Mouse (Mus musculus) 3134 (cell line): Measurements from ENCODE around the gene Crebzf.

Experiments used
- DNase-seq: peaks from one replicate; pipeline ENCODE4 v3.0.0-alpha.2; 2011; ENCODE audit warnings: low spot score; ENCODE audit not compliant: insufficient read length; ENCODE audit errors: extremely low read depth

Crebzf gene

GRCm38 (mm10) chr7:90442518-90443080 lies at the start of gene Crebzf:
Crebzf (plus strand) TSS chr7:90442729.
- peak; percentile 91 for DNase-seq

GRCm38 (mm10) chr7:90395073-90395472 lies 47.5 kb upstream of the Crebzf start:
- DNase-seq, result no peak

- no peak for DNase-seq
These were observed 46.6 kb upstream of the Crebzf start for GRCm38 (mm10) chr7:90395928-90396327.

DNA sequence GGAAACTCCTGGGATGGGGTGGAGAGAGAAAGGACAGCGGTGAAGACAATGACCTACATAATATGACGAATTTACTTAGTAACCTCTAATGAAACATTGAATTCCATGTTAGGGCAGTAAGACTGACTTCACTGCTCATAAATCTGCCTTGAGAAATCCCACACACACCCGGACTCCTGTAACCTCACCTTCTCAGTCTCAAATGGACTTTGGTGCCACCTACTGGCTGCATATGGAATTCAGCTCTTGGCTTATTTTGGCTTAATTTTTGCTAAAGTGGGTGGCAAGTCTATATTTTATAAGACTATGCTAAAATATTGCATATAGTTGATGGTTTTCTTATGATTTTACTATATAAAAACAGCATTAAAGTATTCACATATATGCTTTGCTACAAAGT lies 32.6 kb upstream of the Crebzf start:
- DNase-seq, result peak; percentile 26

DNA sequence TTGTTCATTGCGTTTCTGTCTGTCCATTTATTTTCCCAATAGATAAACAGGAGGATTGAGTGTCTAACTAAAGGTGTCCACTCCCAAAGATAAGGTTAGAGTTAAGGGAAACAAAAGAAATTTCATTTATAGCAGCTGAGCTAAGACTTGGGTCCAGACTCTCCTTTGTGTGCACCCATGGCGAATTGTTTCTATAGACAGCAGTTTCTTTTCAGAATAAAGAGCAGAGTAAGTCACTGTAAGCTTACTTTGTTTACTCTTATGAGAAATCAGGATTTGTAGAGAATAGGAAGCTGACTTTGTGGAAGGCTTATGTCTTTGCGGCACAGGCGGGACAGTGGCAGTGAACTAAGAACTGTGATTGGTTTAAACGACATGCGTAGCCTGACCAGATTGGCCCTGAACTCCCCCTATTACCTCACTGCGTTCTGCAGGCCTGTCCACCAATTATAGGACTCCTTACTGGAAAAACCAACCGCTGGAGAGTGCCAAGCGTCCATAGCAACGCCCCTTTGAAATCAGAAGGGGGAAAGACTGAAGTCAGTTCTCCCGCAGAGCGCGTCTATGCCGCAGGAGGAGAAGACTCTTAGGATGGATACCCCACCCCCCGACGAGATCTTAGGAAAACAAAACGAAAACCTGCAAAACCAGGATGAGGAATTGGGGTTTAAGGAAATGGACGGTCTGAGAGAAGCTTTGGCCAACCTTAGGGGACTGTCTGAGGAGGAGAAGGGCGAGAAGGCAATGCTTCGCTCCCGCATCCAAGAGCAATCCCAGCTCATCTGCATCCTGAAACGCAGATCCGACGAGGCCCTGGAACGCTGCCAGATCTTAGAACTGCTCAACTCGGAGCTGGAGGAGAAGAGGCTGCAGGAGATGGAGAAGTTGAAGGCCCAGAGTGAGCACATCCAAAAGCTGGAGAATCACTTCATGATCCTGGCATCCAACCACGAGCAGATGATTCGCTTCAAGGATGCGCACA lies 16.2 kb upstream of the Crebzf start, which contains the start of gene Ccdc89:
Ccdc89 (plus strand) TSS at position 558 of the 982 bp plus-strand sequence.
- DNase-seq, result no peak

GRCm38 (mm10) chr7:90427006-90427405 lies 15.5 kb upstream of the Crebzf start:
- DNase-seq, result no peak

GRCm38 (mm10) chr7:90432221-90432620 lies 10.3 kb upstream of the Crebzf start:
- no peak for DNase-seq

GRCm38 (mm10) chr7:90440044-90440443 lies 2.5 kb upstream of the Crebzf start:
- DNase-seq, result no peak

- DNase-seq, result no peak
These were observed 459 bp upstream of the Crebzf start for GRCm38 (mm10) chr7:90442070-90442469.

GRCm38 (mm10) chr7:90443101-90444091 lies 867 bp downstream of the Crebzf start:
- peak; percentile 80 for DNase-seq

DNA sequence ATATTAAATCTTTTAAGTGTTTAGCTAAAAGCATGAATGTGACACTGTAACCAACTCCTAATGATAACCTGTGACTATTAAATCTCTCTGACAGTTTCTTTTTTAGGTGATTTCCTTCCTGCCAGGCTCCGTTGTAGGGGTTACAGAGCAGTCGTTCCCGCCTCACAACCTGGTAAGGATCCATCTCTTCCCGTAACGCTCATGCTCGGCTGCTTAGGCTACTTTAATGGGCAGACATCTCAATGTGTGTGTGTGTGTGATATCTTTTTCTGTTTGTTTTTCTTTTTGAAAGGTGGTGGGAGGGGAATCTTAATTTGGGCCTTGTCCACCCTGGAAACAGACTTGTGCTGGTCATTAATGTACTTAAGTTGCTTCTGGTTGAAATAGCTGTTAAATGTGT lies 1.7 kb downstream of the Crebzf start:
- DNase-seq, result peak; percentile 35

GRCm38 (mm10) chr7:90456149-90456844 lies 13.8 kb downstream of the Crebzf start:
- no peak for DNase-seq

- peak; percentile 92 for DNase-seq
These were observed 14.4 kb downstream of the Crebzf start, which contains the start of gene Tmem126a for GRCm38 (mm10) chr7:90456845-90457468. Tmem126a (minus strand) TSS chr7:90457229.

DNA sequence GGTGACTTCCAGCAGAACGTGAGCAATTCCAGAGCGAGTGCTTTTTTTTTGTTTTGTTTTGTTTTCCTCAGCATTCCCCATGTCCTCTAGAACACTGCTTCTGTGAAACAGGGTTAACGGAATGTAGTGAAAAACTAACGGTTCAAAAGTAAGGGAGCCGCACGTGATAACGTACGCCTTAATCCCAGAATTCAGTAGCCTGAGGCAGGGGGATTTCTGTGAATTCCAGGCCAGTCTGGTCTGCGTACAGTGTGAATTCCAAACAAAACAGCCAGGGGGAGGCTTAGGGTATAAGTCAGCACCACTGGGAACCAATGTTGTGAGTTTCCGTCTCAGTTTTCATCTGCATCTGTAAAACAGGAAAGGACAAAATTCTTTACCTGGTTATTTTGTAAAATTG lies 15.0 kb downstream of the Crebzf start:
- DNase-seq, result no peak

- no peak for DNase-seq
These were observed 17.8 kb downstream of the Crebzf start for GRCm38 (mm10) chr7:90460330-90460729.

DNA sequence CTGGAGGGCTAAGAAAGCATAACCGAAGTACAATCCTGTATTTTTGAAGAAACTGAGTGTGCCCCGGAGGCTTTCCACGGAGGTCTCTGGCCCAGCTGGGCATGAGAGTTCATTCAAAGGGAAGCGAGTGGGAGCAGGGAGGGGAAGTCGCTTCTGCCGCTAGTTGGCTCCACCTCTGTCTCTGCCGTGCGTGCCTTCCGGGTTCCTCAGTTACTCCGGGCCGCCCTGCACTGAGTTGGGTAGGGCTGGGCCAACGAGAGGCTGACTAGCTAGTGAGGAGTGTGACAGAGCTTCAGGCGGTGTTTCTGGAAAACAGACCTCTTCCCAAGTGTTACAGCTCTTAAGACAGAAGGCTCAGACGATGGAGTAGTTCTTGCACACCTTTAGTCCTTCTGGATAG lies 18.4 kb downstream of the Crebzf start:
- no peak for DNase-seq

GRCm38 (mm10) chr7:90461441-90461840 lies 18.9 kb downstream of the Crebzf start:
- no peak for DNase-seq

GRCm38 (mm10) chr7:90473511-90473910 lies 31.0 kb downstream of the Crebzf start:
- DNase-seq, result no peak

DNA sequence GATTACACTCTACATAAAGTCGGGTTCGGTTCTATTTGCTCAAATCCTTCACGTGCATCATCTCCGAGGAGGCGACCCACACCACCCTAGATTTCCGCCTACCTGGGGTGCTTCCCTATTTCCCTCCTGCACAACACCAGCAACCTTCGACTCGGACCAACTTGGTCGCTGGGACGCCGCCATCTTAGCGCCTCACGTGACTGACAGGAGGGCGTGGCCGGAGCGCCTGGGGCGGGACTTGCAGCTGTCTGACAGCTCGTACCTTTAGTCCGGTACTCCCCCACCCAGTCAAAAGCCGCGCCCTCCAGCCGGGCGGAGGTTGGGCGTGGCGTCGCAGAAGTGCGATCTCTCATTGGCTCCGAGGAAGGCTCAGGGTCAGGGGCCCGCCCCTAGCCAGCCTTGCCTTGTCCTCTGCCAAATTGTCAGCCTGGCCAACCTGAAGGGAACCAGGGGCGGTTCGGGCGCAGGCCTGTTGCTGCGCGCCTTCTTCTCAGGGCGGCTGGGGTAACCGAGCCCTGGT lies 33.3 kb downstream of the Crebzf start, which contains the start of gene Tmem126b:
Tmem126b (minus strand) TSS at position 209 of the 520 bp plus-strand sequence.
- DNase-seq, result peak; percentile 99
